ENCODE assay signal across 19 mouse cellular contexts in the genomic region with DNA sequence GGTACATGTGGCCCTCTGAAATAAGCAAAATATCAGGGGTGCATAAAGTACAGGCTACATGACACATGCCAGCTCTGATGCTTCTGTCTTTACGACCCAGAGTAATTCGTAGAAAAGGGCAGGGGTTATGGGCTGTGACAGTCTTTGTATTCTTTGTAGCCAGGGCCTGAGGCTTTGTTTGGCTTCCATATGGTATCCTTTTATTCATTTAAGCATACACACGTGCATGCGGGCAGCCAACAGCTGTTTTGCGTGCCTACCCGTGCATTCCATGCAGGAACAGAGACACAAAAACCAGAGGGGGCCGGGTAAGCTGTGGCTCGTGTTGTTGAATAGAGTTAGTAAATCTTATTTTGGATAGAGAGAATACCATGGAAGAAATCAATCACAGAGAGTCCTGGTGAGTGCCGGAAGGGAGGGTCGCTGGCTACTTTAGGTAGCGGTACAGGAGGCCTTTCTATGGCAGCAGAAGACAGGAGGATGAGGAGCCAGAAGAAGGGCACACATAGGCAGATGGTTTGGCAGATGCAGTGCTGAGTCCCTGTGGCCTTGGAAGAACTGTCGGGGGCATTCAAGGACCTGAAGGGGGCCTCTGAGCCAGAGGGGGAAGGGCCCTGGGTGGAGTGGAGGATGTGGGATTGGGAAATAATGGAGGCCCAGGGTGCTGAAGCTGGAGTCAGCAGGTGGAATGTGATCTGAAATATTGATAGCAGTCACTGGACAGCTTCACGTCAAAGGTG. TPM values are rescaled to one million over a fixed set of nuclear protein-coding genes. Genes with fewer than 3 reads are reported as not detected.
DNase-seq lines count a peak whose midpoint lies in the region; ATAC-seq and TF ChIP-seq lines count a peak whose summit lies in the region.
"Had no signal": no experiment of that assay in that cellular context is flagged by ENCODE, and none has a peak within 500 bp of the region (broad histone marks: within the 10 kb centered on the region; RNA-seq: fewer than 3 reads in every experiment).

No protein-coding gene starts in this region.

- ATAC-seq in neural tube, embryonic 11.5 days (ENCODE audit: insufficient read depth, low FRiP score, low TSS enrichment), result peak; percentile 62; the same call in 1 of the 2 replicates
- ATAC-seq in hindbrain, postnatal 0 days, result no peak
- ATAC-seq in liver, embryonic 12.5 days, result no peak
- ATAC-seq: intestine, embryonic 15.5 days had no signal

- TF ChIP-seq CTCF in hindbrain, postnatal 0 days (IDR thresholded peaks at IDR 0.05; ENCODE audit: low read depth), result no peak
- no peak for TF ChIP-seq CTCF in thymus, adult 2 months (IDR thresholded peaks at IDR 0.05; ENCODE audit: borderline replicate concordance, control insufficient read depth, extremely low read depth, insufficient read depth, low read length, poor library complexity)

- no peaks in the 10 kb centered on the region for H3K36me3 ChIP-seq in neural tube, embryonic 11.5 days (ENCODE audit: control insufficient read depth, insufficient read depth, low read length)
- peaks cover 3% of the 10 kb centered on the region; the same call in 1 of the 2 replicates for H3K36me3 ChIP-seq in hindbrain, postnatal 0 days (ENCODE audit: insufficient read depth, low read length)
- no peaks in the 10 kb centered on the region for H3K36me3 ChIP-seq in thymus, adult 2 months (ENCODE audit: control insufficient read depth, insufficient read depth, low read length)
- no peaks in the 10 kb centered on the region for H3K36me3 ChIP-seq in liver, embryonic 12.5 days
- H3K36me3 ChIP-seq: embryonic facial prominence, embryonic 13.5 days; intestine, embryonic 15.5 days had no signal

- peaks cover 10% of the 10 kb centered on the region; the same call in 1 of the 2 replicates for H3K4me1 ChIP-seq in neural tube, embryonic 11.5 days (ENCODE audit: control insufficient read depth, insufficient read depth, low read length)
- peaks cover 6% of the 10 kb centered on the region; the same call in 1 of the 2 replicates for H3K4me1 ChIP-seq in hindbrain, postnatal 0 days (ENCODE audit: insufficient read depth, low read length)
- no peaks in the 10 kb centered on the region for H3K4me1 ChIP-seq in thymus, adult 2 months (replicated peaks; ENCODE audit: control insufficient read depth, insufficient read depth, low read length)
- H3K4me1 ChIP-seq in liver, embryonic 12.5 days, result peaks cover 16% of the 10 kb centered on the region
- H3K4me1 ChIP-seq: intestine, embryonic 15.5 days had no signal

- H3K9ac ChIP-seq in neural tube, embryonic 11.5 days (ENCODE audit: low read length), result no peak overlapping the region
- no peak overlapping the region for H3K9ac ChIP-seq in hindbrain, postnatal 0 days (replicated peaks; ENCODE audit: low read length)
- no peak overlapping the region for H3K9ac ChIP-seq in liver, embryonic 12.5 days
- H3K9ac ChIP-seq: embryonic facial prominence, embryonic 13.5 days; heart, embryonic 12.5 days; intestine, embryonic 15.5 days had no signal

- TF ChIP-seq POLR2A in thymus, adult 2 months (IDR thresholded peaks at IDR 0.05; ENCODE audit: control insufficient read depth, extremely low read depth, insufficient read depth, low read length, poor library complexity), result no peak

- H3K4me2 ChIP-seq in neural tube, embryonic 11.5 days (ENCODE audit: low read depth), result no peak overlapping the region
- no peak overlapping the region for H3K4me2 ChIP-seq in hindbrain, postnatal 0 days (ENCODE audit: low read depth, low read length)
- no peak overlapping the region for H3K4me2 ChIP-seq in liver, embryonic 12.5 days
- H3K4me2 ChIP-seq: embryonic facial prominence, embryonic 13.5 days; heart, embryonic 12.5 days; intestine, embryonic 15.5 days had no signal

- H3K9me3 ChIP-seq in neural tube, embryonic 11.5 days (ENCODE audit: control insufficient read depth, low read length), result no peaks in the 10 kb centered on the region
- H3K9me3 ChIP-seq in hindbrain, postnatal 0 days (ENCODE audit: low read length), result no peaks in the 10 kb centered on the region
- H3K9me3 ChIP-seq in liver, embryonic 12.5 days (replicated peaks), result no peaks in the 10 kb centered on the region
- H3K9me3 ChIP-seq: embryonic facial prominence, embryonic 13.5 days; heart, embryonic 12.5 days; intestine, embryonic 15.5 days had no signal

- WGBS in neural tube, embryonic 11.5 days, result 32% methylated on average over 13 of the region's 13 CpGs
- WGBS in hindbrain, postnatal 0 days, result 29% methylated on average over 13 of the region's 13 CpGs
- WGBS in thymus, adult 2 months, result 81% methylated on average over 13 of the region's 13 CpGs
- 66% methylated on average over 13 of the region's 13 CpGs for WGBS in liver, embryonic 12.5 days (ENCODE audit: insufficient replicate concordance)

- no peak overlapping the region for H3K4me3 ChIP-seq in neural tube, embryonic 11.5 days (ENCODE audit: low read depth, low read length)
- H3K4me3 ChIP-seq in hindbrain, postnatal 0 days (ENCODE audit: low read length), result no peak overlapping the region
- no peak overlapping the region for H3K4me3 ChIP-seq in thymus, adult 2 months (ENCODE audit: control insufficient read depth, insufficient read depth, low read length)
- H3K4me3 ChIP-seq in liver, embryonic 12.5 days, result no peak overlapping the region
- H3K4me3 ChIP-seq: embryonic facial prominence, embryonic 13.5 days; heart, embryonic 12.5 days; intestine, embryonic 15.5 days; myocyte had no signal

- peak overlapping the region; percentile 17; the same call in 1 of the 2 replicates for H3K27ac ChIP-seq in neural tube, embryonic 11.5 days (ENCODE audit: low read depth, low read length)
- 0 out of 2 replicates have a peak overlapping the region, but pooled peaks have one; percentile 4 for H3K27ac ChIP-seq in hindbrain, postnatal 0 days
- H3K27ac ChIP-seq in thymus, adult 2 months (ENCODE audit: control insufficient read depth, insufficient read depth, low read length), result no peak overlapping the region
- no peak overlapping the region for H3K27ac ChIP-seq in liver, embryonic 12.5 days
- H3K27ac ChIP-seq: embryonic facial prominence, embryonic 13.5 days; intestine, embryonic 15.5 days; macrophage had no signal

- peak; percentile 55 for DNase-seq in embryo, embryonic 10 days (ENCODE audit: low spot score)
- DNase-seq in embryo, embryonic 9.5 days (ENCODE audit: extremely low spot score), result no peak
- peak; percentile 59 for DNase-seq in neural tube, embryonic 11.5 days (ENCODE audit: low spot score)
- DNase-seq in neural tube, embryonic 10.5 days (ENCODE audit: extremely low spot score, low spot score), result no peak
- no peak for DNase-seq in hindbrain, postnatal 0 days (ENCODE audit: low spot score)
- DNase-seq in retina, embryonic 14.5 days (ENCODE audit: low spot score), result peak; percentile 47
- DNase-seq in thymus, adult 2 months, result no peak
- DNase-seq: kidney, postnatal 4 days; liver; lung, adult 18-20 months; thymus, postnatal 4 days had no signal

- 0 out of 2 replicates have a peak, but pooled peaks cover 2% of the 10 kb centered on the region for H3K27me3 ChIP-seq in neural tube, embryonic 11.5 days (ENCODE audit: control insufficient read depth, insufficient read depth, low read length)
- no peaks in the 10 kb centered on the region for H3K27me3 ChIP-seq in hindbrain, postnatal 0 days (ENCODE audit: insufficient read depth, low read length)
- H3K27me3 ChIP-seq in thymus, adult 2 months (ENCODE audit: control insufficient read depth, insufficient read depth, low read length), result no peaks in the 10 kb centered on the region
- no peaks in the 10 kb centered on the region for H3K27me3 ChIP-seq in liver, embryonic 12.5 days (replicated peaks)
- H3K27me3 ChIP-seq: embryonic facial prominence, embryonic 13.5 days; intestine, embryonic 15.5 days had no signal

RNA-seq across cellular contexts. Expression of a gene that starts 26.5 kb away (rescaled TPM):
- polyA plus RNA-seq in neural tube, embryonic 11.5 days (2014; fragmentation: Nextera tagmentation; extraction: Ambion mirVana), result 1.2 and 1.4 TPM in 2 replicates
- 33.6 and 38.6 TPM in 2 replicates for total RNA-seq in hindbrain, postnatal 0 days (2014; rRNA removed)
- 3.3 and 3.5 TPM in 2 replicates for polyA plus RNA-seq in hindbrain, postnatal 0 days (2015; fragmentation: Nextera tagmentation; extraction: Ambion mirVana)
- polyA plus RNA-seq in thymus, adult 2 months (2012; rRNA removed), result 1.0 and 1.3 TPM in 2 replicates
- 0.07 TPM in 2 replicates for polyA plus RNA-seq in liver, embryonic 12.5 days (2016; fragmentation: Nextera tagmentation; extraction: Ambion mirVana)
- total RNA-seq: granulocyte monocyte progenitor cell, adult 5-6 weeks; MEL had no signal
- polyA plus RNA-seq: macrophage had no signal

Comparison
In these comparisons a context has a peak if more than half of its experiments do, and no peak if none do; other contexts are left out.
1. DNase-seq: peak in embryo, embryonic 10 days (single experiment), neural tube, embryonic 11.5 days (single experiment) and retina, embryonic 14.5 days (single experiment); none in embryo, embryonic 9.5 days (single experiment), neural tube, embryonic 10.5 days (single experiment), hindbrain, postnatal 0 days (single experiment) and thymus, adult 2 months (single experiment).
2. H3K27ac ChIP-seq: peak in neural tube, embryonic 11.5 days (single experiment) and hindbrain, postnatal 0 days (single experiment); none in thymus, adult 2 months (single experiment) and liver, embryonic 12.5 days (single experiment).